Mouse (Mus musculus) 3T3-L1 (cell line): ENCODE results near the gene Klhl12.
A peak's percentile ranks its signal among the peaks of the same experiment; 100 is the strongest.
"Not testable (repeated sequence)": the region's sequence is repeated elsewhere in the genome, so short reads cannot be mapped to it uniquely, and the experiment has no call there.

ENCODE experiments used
- DNase-seq: peaks from one replicate; pipeline ENCODE4 v3.0.0-alpha.2; 2015; ENCODE audit warnings: low read depth, low spot score

Klhl12 gene

GRCm38 (mm10) chr1:134454904-134455824 is at the start of gene Klhl12:
Gene Klhl12 (plus strand): TSS chr1:134455531.
- peak; percentile 78 for DNase-seq

- DNase-seq: peak; percentile 70
Measured at GRCm38 (mm10) chr1:134406414-134406771, 48.9 kb upstream of the Klhl12 start.

- DNase-seq: no peak
Measured at GRCm38 (mm10) chr1:134408080-134408479, 47.3 kb upstream of the Klhl12 start.

- DNase-seq: peak; percentile 31
Measured at GRCm38 (mm10) chr1:134411706-134412629, 43.4 kb upstream of the Klhl12 start.

- DNase-seq: no peak
Measured at GRCm38 (mm10) chr1:134414038-134414437, 41.3 kb upstream of the Klhl12 start.

- DNase-seq: no peak
Measured at GRCm38 (mm10) chr1:134414501-134415167, 40.7 kb upstream of the Klhl12 start.

- peak; percentile 96 for DNase-seq
Measured at GRCm38 (mm10) chr1:134415168-134415831, 40.0 kb upstream of the Klhl12 start, which contains the start of gene Adipor1. Gene Adipor1 (plus strand): TSS chr1:134415378.

- no peak for DNase-seq
Measured at GRCm38 (mm10) chr1:134418414-134418975, 36.8 kb upstream of the Klhl12 start.

GRCm38 (mm10) chr1:134419176-134419575 is 36.2 kb upstream of the Klhl12 start:
- DNase-seq: no peak

GRCm38 (mm10) chr1:134419751-134420458 is 35.4 kb upstream of the Klhl12 start:
- DNase-seq: peak; percentile 27

- DNase-seq: no peak
Measured at GRCm38 (mm10) chr1:134423911-134424310, 31.4 kb upstream of the Klhl12 start.

- DNase-seq: no peak
Measured at GRCm38 (mm10) chr1:134426289-134426688, 29.0 kb upstream of the Klhl12 start.

GRCm38 (mm10) chr1:134433002-134433401 is 22.3 kb upstream of the Klhl12 start:
- no peak for DNase-seq

GRCm38 (mm10) chr1:134433473-134433872 is 21.9 kb upstream of the Klhl12 start:
- DNase-seq: no peak

GRCm38 (mm10) chr1:134435414-134435813 is 19.9 kb upstream of the Klhl12 start:
- peak; percentile 65 for DNase-seq

- DNase-seq: no peak
Measured at GRCm38 (mm10) chr1:134440437-134440836, 14.9 kb upstream of the Klhl12 start.

- not testable (repeated sequence) for DNase-seq
Measured at GRCm38 (mm10) chr1:134441737-134442136, 13.6 kb upstream of the Klhl12 start.

GRCm38 (mm10) chr1:134442394-134442793 is 12.9 kb upstream of the Klhl12 start:
- no peak for DNase-seq

- not testable (repeated sequence) for DNase-seq
Measured at GRCm38 (mm10) chr1:134443288-134443687, 12.0 kb upstream of the Klhl12 start.

GRCm38 (mm10) chr1:134445418-134445817 is 9.9 kb upstream of the Klhl12 start:
- DNase-seq: no peak
